Mouse (Mus musculus) cerebellum, adult 2 months (tissue): Measurements from ENCODE around the gene Alyref.

Experiments
- CTCF ChIP-seq: fragments of 200-500 bp; IDR thresholded peaks from 2 replicates; pipeline ENCODE4 v1.5.1; 2011; ENCODE audit warnings: low read depth, mild to moderate bottlenecking, control low read depth, low read length, moderate library complexity, borderline replicate concordance; ENCODE audit not compliant: insufficient read depth
- POLR2A ChIP-seq: fragments of 200-500 bp; IDR thresholded peaks from 2 replicates; pipeline ENCODE4 v1.6.1; 2011; ENCODE audit warnings: low read length, control low read depth, borderline replicate concordance; ENCODE audit not compliant: insufficient read depth

- TF ChIP-seq CTCF (no peak), POLR2A (no peak)
These were observed 5.4 kb upstream of the Alyref start for GRCm38 (mm10) chr11:120603545-120603944.
